Mouse (Mus musculus) lung, adult 18-20 months (tissue): ENCODE data around the gene Aspm.
"Not testable (repeated sequence)": the region's sequence is repeated elsewhere in the genome, so short reads cannot be mapped to it uniquely, and the experiment has no call there.

ENCODE experiments used
- DNase-seq, 2 experiments: peaks; one replicate each; pipeline ENCODE4 v3.0.0; 2022; ENCODE audit warnings: mixed read lengths in 2 of 2

The Aspm gene

GRCm38 (mm10) chr1:139454340-139455225 is at the start of gene Aspm:
Aspm (plus strand) TSS chr1:139454772.
- DNase-seq, result peak; percentile 92 to 94

GRCm38 (mm10) chr1:139405766-139406165 is 48.8 kb upstream of the Aspm start:
- no peak for DNase-seq

- DNase-seq, result no peak
These were observed 46.9 kb upstream of the Aspm start for GRCm38 (mm10) chr1:139407701-139408100.

GRCm38 (mm10) chr1:139412365-139412764 is 42.2 kb upstream of the Aspm start:
- DNase-seq, result not testable (repeated sequence)

DNA sequence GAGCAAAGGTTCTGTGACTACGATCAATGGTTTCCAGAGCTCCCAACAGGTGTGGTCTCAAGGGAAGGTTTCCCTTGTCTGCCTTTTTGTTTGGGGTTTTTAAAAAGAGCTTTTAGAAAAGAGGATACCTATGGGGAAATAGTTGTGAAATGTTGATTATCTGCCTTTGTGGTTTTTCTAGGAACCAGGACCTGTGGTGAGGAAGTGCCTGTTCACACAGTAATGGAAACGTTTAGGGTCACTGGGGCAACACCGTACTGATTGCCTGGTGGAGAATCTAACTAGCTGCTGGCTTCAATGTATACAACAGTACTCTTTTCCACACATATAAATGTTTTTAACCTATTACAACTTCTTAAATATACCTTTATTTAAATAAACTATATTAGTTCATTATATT is 41.1 kb upstream of the Aspm start:
- no peak for DNase-seq

DNA sequence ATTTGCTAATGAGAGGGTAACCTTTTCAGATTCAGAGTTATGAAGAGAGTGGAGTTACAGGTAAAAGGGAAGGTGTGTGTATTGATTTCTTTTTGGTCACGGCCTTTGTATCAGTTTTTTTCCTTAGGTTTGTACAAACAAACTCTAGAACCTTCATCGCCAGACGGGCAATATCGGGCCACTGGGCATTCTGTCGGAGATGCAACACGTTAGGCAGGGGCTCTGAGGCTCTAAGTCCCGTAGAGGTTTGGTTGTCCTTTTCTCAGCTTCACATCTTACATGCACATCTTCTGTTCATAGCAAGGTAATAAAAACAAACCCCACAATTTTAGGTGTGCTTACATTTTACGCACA is 33.1 kb upstream of the Aspm start:
- DNase-seq, result no peak

- peak; percentile 86 to 89 for DNase-seq
These were observed 32.4 kb upstream of the Aspm start, which contains the start of gene Zbtb41 for GRCm38 (mm10) chr1:139421875-139422791. Zbtb41 (plus strand) TSS chr1:139422288.

DNA sequence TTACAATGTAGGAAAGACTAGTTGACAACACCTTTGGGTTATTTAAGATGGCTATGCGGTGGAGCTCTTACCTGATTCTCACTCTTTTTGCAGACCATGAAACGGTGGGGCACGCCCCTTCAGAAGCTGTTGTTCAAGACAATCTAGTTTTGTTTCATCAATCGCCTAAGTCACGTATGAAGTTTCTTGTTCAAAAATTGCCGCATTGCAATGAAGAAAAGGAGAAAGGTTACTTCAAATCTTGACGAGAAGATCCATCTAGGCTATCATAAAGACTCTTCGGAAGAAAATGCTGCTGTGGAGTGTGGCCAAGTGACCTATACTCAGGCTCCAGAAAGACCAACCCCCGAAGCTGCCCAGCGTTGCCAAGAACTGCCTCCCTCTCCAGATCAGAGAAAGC is 31.6 kb upstream of the Aspm start:
- no peak for DNase-seq

GRCm38 (mm10) chr1:139423931-139424330 is 30.6 kb upstream of the Aspm start:
- no peak for DNase-seq

GRCm38 (mm10) chr1:139425006-139425405 is 29.6 kb upstream of the Aspm start:
- DNase-seq, result no peak

- no peak for DNase-seq
These were observed 16.2 kb upstream of the Aspm start for GRCm38 (mm10) chr1:139438373-139438772.

DNA sequence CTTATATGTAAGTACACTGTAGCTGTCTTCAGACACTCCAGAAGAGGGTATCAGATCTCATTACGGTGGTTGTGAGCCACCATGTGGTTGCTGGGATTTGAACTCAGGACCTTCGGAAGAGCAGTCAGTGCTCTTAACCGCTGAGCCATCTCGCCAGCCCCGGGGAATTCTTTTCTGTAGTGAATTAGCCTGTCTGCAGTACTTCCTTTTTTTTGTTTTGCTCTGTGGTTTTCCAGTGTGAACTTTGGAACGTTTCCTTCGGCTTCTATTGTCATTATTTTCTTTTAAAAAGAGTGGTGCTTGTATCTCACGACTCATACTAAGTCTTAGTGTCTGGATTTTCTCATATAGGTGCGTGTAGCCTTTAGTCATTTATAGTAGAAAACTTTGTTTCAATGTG is 11.5 kb upstream of the Aspm start:
- DNase-seq, result not testable (repeated sequence)

DNA sequence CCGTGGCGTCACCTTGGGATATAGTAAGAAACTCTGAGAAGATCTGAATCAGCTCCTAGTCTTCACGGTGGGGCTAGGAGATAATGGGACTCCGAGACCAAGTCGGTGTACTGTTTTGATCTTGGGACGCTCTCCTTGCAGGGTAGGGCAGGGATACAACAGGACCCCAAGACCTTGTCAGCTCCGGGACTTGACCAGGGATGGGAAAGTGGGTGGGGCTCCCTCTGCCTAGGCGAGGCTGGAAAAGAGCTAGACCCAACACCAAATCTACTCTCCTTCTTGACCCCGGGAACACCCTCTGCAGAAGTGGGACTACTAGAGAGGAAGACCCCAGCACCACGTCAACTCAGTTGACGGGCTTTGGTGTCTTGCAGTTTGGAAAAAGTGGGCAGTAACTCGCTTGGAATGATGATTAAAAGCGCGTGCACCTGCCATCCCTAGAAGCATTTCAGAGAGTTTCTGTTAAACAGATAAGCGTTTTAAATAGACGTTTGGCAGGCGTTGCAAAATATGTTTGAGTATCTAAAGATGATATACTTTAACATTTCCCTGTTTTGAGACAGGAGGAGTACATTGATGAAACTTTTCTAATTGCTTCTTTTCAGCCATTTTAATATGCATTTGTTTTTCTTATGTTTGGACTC is 776 bp downstream of the Aspm start:
- DNase-seq, result no peak

DNA sequence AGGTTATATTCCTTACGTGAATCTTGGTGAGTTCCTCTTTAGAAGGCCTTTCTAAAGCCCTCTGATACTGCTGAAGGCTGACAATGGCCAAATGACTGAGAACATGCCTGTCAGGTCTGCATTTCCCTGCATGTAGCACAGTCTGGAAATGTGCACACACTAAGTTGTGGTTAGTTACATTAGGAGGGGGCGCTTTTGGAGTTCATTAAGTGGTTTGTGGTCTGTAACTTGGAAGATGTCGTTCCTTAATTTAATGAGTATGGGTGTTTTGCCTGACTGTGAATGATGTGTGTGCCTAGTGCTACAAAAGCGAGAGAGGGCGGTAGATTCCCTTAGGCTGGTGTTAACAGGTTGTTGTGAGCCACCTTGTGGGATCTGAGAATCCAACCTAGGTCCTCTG is 6.2 kb downstream of the Aspm start:
- no peak for DNase-seq

DNA sequence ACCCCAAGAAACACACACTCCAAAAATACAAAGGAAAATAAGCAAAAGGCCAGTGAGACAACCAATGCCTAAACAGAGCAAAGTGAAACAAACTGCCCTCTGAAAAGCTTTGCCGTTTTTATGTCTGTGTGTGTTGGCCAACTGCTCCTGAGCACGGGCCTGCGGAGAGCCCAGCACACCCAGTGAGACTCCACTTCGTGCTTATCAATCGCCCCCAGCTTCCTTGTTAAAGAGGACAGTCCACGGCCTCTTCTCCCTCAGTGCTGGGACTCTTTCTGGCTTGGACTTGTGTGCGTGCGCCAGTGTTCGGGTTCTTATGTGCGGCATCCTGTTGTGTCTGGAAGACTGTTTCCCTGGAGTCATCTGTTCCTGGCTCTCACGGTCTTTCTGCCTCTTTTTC is 11.4 kb downstream of the Aspm start:
- no peak for DNase-seq

GRCm38 (mm10) chr1:139478898-139479297 is 24.3 kb downstream of the Aspm start:
- DNase-seq, result no peak

DNA sequence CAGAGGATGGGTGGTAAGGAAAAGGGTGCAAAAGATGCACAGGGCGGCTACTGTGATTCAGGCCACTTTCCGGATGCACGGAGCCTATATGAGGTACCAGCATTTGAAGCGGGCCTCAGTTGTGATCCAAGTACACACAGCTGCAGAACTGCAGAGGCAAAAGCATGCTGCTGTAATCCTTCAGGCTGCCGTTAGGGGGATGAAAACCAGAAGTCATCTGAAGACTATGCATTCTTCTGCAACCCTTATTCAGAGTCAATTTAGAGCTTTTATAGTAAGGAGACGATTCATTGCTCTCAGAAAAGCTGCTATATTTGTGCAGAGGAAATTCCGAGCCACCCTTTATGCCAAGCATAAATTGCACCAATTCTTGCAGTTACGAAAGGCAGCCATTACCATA is 25.7 kb downstream of the Aspm start:
- DNase-seq, result no peak

- DNase-seq, result no peak
These were observed 26.6 kb downstream of the Aspm start for GRCm38 (mm10) chr1:139481146-139481545.

DNA sequence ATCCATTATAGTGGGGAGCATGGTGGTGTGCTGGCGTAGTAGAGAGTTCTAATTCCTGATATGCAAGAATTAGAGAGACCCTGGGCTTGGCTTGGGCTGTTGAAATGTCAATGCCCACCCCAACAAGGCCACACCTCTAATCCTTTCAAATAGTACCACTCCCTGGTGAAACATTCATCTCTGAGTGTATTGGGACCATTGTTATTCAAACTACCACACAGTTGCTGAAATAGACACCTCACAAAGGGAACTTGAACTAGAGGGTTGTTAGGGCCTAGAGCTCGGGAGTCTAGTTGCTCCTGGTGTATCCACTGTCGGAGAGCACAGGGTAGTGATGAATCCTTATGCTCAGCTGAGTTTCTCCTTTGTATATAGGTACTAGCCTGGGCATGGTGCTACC is 40.1 kb downstream of the Aspm start:
- no peak for DNase-seq

DNA sequence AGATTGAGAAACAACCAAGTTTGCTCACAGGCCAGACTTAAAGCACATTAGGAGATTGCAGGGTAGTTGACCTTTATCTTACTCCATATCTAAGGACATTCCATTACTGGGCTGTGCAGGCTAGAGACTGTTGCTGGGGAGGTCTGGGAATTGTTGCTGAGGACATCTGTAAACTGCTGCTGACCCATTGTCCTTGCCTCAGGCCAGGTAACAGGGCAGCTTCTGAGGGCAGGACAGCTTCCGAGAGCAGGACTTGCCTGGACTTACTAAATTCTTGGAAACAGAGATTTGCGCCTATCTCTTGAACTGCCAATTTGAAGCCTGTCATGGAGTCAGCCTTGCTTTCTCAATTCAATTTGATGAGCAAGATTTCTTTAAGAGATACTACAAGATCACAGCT is 40.8 kb downstream of the Aspm start:
- no peak for DNase-seq

DNA sequence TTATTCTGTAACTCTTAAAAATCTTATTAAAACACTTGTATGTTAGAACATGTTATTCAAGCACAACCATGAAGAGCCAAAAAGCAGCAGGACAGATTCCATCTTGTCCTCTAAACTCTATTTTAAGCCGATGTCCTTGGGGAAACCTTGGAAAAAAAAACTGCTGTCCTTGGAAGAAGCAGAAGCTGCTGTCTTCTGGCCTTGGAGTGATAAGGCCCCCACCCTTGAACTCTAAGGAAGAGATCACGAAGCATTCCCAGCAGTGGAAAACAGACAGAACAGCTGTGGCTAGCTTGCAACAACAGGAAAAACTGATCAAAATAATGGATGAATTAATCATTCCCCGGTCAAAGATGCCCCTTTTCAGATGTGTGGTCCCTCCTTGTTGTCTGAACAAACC is 41.6 kb downstream of the Aspm start:
- DNase-seq, result no peak

- DNase-seq, result no peak
These were observed 45.2 kb downstream of the Aspm start for GRCm38 (mm10) chr1:139499751-139500150.

DNA sequence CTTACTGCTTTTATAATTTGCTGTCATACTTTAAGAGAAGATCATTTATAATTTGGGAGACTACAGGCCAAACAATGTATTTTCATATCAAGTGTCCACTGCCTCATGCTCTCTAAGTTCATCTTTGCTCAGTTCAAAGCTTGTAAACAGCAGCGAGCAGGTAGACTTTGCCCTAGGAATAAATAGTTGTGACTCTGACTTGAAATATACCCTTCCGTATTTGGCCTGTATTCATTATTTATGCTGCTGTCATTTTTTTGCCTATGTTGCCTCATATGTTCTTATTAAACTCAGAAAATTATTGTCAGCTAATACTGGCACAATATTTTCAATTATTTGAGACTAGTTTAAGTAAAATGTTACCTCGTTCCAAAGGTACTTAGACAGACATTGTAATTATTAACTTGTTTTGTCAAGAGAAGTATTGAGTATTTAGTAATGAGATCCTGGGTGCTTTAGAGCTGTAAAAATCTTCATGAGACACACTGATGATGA is 46.7 kb downstream of the Aspm start, which contains the start of gene F13b:
Gene F13b (plus strand): TSS at position 445 of the 495 bp plus-strand sequence.
- no peak for DNase-seq
